Mouse (Mus musculus) kidney, embryonic 16.5 days (tissue): ENCODE measurements at regions not wholly inside any gene's neighbourhood (a gene's known extent, or its start where the extent isn't known, plus 50 kb on each side); places are given as distances from the start of the nearest gene placed in this dataset.
"Not testable (repeated sequence)": the region's sequence is repeated elsewhere in the genome, so short reads cannot be mapped to it uniquely, and the experiment has no call there.

ENCODE experiments used
- ATAC-seq: fragments of 200-750 bp; cut with Nextera tagmentation; 2 replicates; pipeline ENCODE4 v1.8.0; 2017; ENCODE audit warnings: moderate TSS enrichment; ENCODE audit not compliant: low FRiP score, low TSS enrichment
- H3K27ac ChIP-seq: fragments of 300-500 bp; sonication (generic); 2 replicates; pipeline ENCODE4 v1.5.1; 2014; ENCODE audit warnings: low read length
- H3K27me3 ChIP-seq: fragments of 300-500 bp; sonication (generic); 2 replicates; pipeline ENCODE4 v1.6.1; 2014; ENCODE audit warnings: low read length, control low read depth, mixed read lengths; ENCODE audit not compliant: insufficient read depth
- H3K36me3 ChIP-seq: fragments of 300-500 bp; sonication (generic); 2 replicates; pipeline ENCODE4 v1.6.1; 2014; ENCODE audit warnings: low read length, control low read depth, mixed read lengths; ENCODE audit not compliant: insufficient read depth
- H3K4me1 ChIP-seq: fragments of 300-500 bp; sonication (generic); 2 replicates; pipeline ENCODE4 v1.6.1; 2014; ENCODE audit warnings: low read length, control low read depth, mixed read lengths; ENCODE audit not compliant: insufficient read depth
- H3K4me2 ChIP-seq: fragments of 300-500 bp; sonication (generic); replicated peaks from 2 replicates; pipeline ENCODE4 v1.6.1; 2014; ENCODE audit warnings: low read depth, low read length
- H3K4me3 ChIP-seq: fragments of 300-500 bp; sonication (generic); 2 replicates; pipeline ENCODE4 v1.5.1; 2014; ENCODE audit warnings: mild to moderate bottlenecking, low read length
- H3K9ac ChIP-seq: fragments of 300-500 bp; sonication (generic); replicated peaks from 2 replicates; pipeline ENCODE4 v1.6.1; 2014; ENCODE audit warnings: low read length
- H3K9me3 ChIP-seq: fragments of 300-500 bp; sonication (generic); 2 replicates; pipeline ENCODE4 v1.6.1; 2016; ENCODE audit warnings: low read length, control low read depth
- WGBS: fragments of 180-500 bp; shearing (Covaris S2); extraction: QIAGEN DNeasy Blood & Tissue Kit; methylation state at CpG from one replicate; pipeline ENCODE4 v1.1.7; 2014; 5-methylcytosine and 5-hydroxymethylcytosine counted together

- ATAC-seq, result no peak
- Histone ChIP-seq H3K4me1 (no peaks in the 10 kb centered on the region), H3K36me3 (no peaks in the 10 kb centered on the region), H3K9me3 (no peaks in the 10 kb centered on the region), H3K27ac (no peak overlapping the region), H3K9ac (no peak overlapping the region), H3K4me2 (no peak overlapping the region), H3K27me3 (no peaks in the 10 kb centered on the region), H3K4me3 (no peak overlapping the region)
- WGBS, result 88% methylated on average over 2 of the region's 2 CpGs
Observed at GRCm38 (mm10) chr6:69932297-69932696, 859.7 kb downstream of the Rpia start.

GRCm38 (mm10) chr6:69914781-69915180, 877.3 kb downstream of the Rpia start:
- no peaks in the 10 kb centered on the region for H3K36me3 ChIP-seq

GRCm38 (mm10) chr6:69879286-69879685, 912.7 kb downstream of the Rpia start:
- H3K36me3 ChIP-seq, result no peaks in the 10 kb centered on the region
- no peak overlapping the region for H3K27ac ChIP-seq
- WGBS, result 81% methylated on average over 2 of the region's 2 CpGs
- H3K9ac ChIP-seq, result no peak overlapping the region
- no peak overlapping the region for H3K4me2 ChIP-seq
- no peaks in the 10 kb centered on the region for H3K4me1 ChIP-seq
- ATAC-seq, result no peak
- no peaks in the 10 kb centered on the region for H3K9me3 ChIP-seq
- no peaks in the 10 kb centered on the region for H3K27me3 ChIP-seq
- no peak overlapping the region for H3K4me3 ChIP-seq

More at GRCm38 (mm10) chr6:69914781-69915180, 877.3 kb downstream of the Rpia start:
- Histone ChIP-seq H3K9ac (no peak overlapping the region), H3K4me1 (no peaks in the 10 kb centered on the region), H3K27me3 (no peaks in the 10 kb centered on the region), H3K9me3 (no peaks in the 10 kb centered on the region), H3K27ac (no peak overlapping the region), H3K4me2 (no peak overlapping the region), H3K4me3 (no peak overlapping the region)
- no peak for ATAC-seq
- 70% methylated on average over 4 of the region's 4 CpGs for WGBS

GRCm38 (mm10) chr6:69858631-69859030, 933.4 kb downstream of the Rpia start:
- not testable (repeated sequence) for H3K27me3 ChIP-seq, H3K9ac ChIP-seq, H3K9me3 ChIP-seq, H3K4me1 ChIP-seq, H3K4me2 ChIP-seq, H3K36me3 ChIP-seq, H3K27ac ChIP-seq, ATAC-seq, H3K4me3 ChIP-seq
- WGBS, result 72% methylated on average over 2 of the region's 2 CpGs

- not testable (repeated sequence) for H3K9me3 ChIP-seq, H3K27ac ChIP-seq, H3K36me3 ChIP-seq, H3K27me3 ChIP-seq, ATAC-seq, H3K9ac ChIP-seq, H3K4me1 ChIP-seq, H3K4me2 ChIP-seq, H3K4me3 ChIP-seq
- 81% methylated on average over 5 of the region's 5 CpGs for WGBS
Observed at GRCm38 (mm10) chr6:69828640-69829039, 963.4 kb downstream of the Rpia start.

- not testable (repeated sequence) for ATAC-seq, H3K9ac ChIP-seq, H3K4me1 ChIP-seq, H3K36me3 ChIP-seq, H3K4me2 ChIP-seq, H3K27ac ChIP-seq, H3K9me3 ChIP-seq, H3K27me3 ChIP-seq, H3K4me3 ChIP-seq
Observed at GRCm38 (mm10) chr6:69814972-69815371, 977.1 kb downstream of the Rpia start.

- not testable (repeated sequence) for H3K27ac ChIP-seq, H3K4me1 ChIP-seq, H3K36me3 ChIP-seq, H3K9ac ChIP-seq, H3K9me3 ChIP-seq, H3K4me3 ChIP-seq, H3K27me3 ChIP-seq, ATAC-seq, H3K4me2 ChIP-seq
- 29% methylated on average over 1 of the region's 1 CpGs for WGBS
Observed at GRCm38 (mm10) chr6:69814373-69814772, 977.7 kb downstream of the Rpia start.

- not testable (repeated sequence) for H3K9ac ChIP-seq, H3K9me3 ChIP-seq, H3K4me1 ChIP-seq, H3K4me2 ChIP-seq, H3K4me3 ChIP-seq, H3K36me3 ChIP-seq, ATAC-seq, H3K27ac ChIP-seq, H3K27me3 ChIP-seq
- WGBS, result 65% methylated on average over 5 of the region's 5 CpGs
Observed at GRCm38 (mm10) chr6:69780330-69780729, 1011.7 kb downstream of the Rpia start.

- H3K27me3 ChIP-seq, H3K36me3 ChIP-seq, H3K27ac ChIP-seq, H3K9me3 ChIP-seq, H3K4me2 ChIP-seq, H3K9ac ChIP-seq, ATAC-seq, H3K4me3 ChIP-seq, H3K4me1 ChIP-seq: not testable (repeated sequence)
- 61% methylated on average over 1 of the region's 1 CpGs for WGBS
Observed at GRCm38 (mm10) chr6:69777322-69777721, 1014.7 kb downstream of the Rpia start.

- Histone ChIP-seq H3K27me3 (no peaks in the 10 kb centered on the region), H3K9me3 (no peaks in the 10 kb centered on the region), H3K9ac (no peak overlapping the region), H3K4me2 (no peak overlapping the region), H3K4me3 (no peak overlapping the region), H3K27ac (no peak overlapping the region), H3K4me1 (no peaks in the 10 kb centered on the region), H3K36me3 (no peaks in the 10 kb centered on the region)
- no peak for ATAC-seq
Observed at GRCm38 (mm10) chr6:69764861-69765260, 1027.2 kb downstream of the Rpia start.

GRCm38 (mm10) chr6:69758618-69759017, 1033.4 kb downstream of the Rpia start:
- WGBS, result 89% methylated on average over 2 of the region's 2 CpGs
- no peak overlapping the region for H3K4me3 ChIP-seq

More at GRCm38 (mm10) chr6:69758618-69759017, 1033.4 kb downstream of the Rpia start:
- Histone ChIP-seq H3K27ac (no peak overlapping the region), H3K9me3 (no peaks in the 10 kb centered on the region), H3K4me2 (no peak overlapping the region), H3K4me1 (no peaks in the 10 kb centered on the region), H3K9ac (no peak overlapping the region), H3K27me3 (no peaks in the 10 kb centered on the region), H3K36me3 (no peaks in the 10 kb centered on the region)
- ATAC-seq, result no peak
